Mouse (Mus musculus) ES-E14 (cell line): ENCODE measurements around the gene Aldh3b3.

Experiments used
- CHD2 ChIP-seq: IDR thresholded peaks from 2 replicates; pipeline ENCODE4 v1.6.1; 2014; ENCODE audit warnings: mild to moderate bottlenecking, low read depth, low read length, inconsistent platforms
- HCFC1 ChIP-seq: IDR thresholded peaks from 2 replicates; pipeline ENCODE4 v1.6.1; 2012; ENCODE audit warnings: low read length, inconsistent platforms, borderline replicate concordance; ENCODE audit not compliant: insufficient read depth
- ZC3H11A ChIP-seq: IDR thresholded peaks from 2 replicates; pipeline ENCODE4 v1.6.1; 2012; ENCODE audit warnings: low read depth, mild to moderate bottlenecking, inconsistent platforms, low read length, borderline replicate concordance

- no peak for TF ChIP-seq HCFC1
- no peak for TF ChIP-seq ZC3H11A
- TF ChIP-seq CHD2: no peak
These were observed 59.6 kb downstream of the Aldh3b3 start for GRCm38 (mm10) chr19:4017921-4018587.
